Mouse (Mus musculus) gastrocnemius, postnatal 10 days (tissue): ENCODE measurements around the gene Myo10. TPM values are rescaled to one million over a fixed set of nuclear protein-coding genes. Genes with fewer than 3 reads are reported as not detected.

ENCODE experiments used
- DNase-seq: peaks from one replicate; pipeline ENCODE4 v3.0.0; 2021; ENCODE audit warnings: mixed read lengths
- total RNA-seq, 2 experiments: library from RNA; stranded (reverse); gene quantifications; 2 replicates each; pipeline ENCODE4 v1.2.3; 2021

Gene Myo10
- total RNA-seq, 2 experiments from 2014 or later, result 63.8 to 70.8 TPM

GRCm38 (mm10) chr15:25762306-25762705 is 140.0 kb downstream of the Myo10 start:
- DNase-seq, result peak; percentile 51

GRCm38 (mm10) chr15:25763106-25763505 is 140.8 kb downstream of the Myo10 start:
- DNase-seq, result no peak

- DNase-seq, result no peak
Observed at GRCm38 (mm10) chr15:25764653-25765352, 142.5 kb downstream of the Myo10 start.

- no peak for DNase-seq
Observed at GRCm38 (mm10) chr15:25767777-25768176, 145.5 kb downstream of the Myo10 start.

- DNase-seq, result no peak
Observed at GRCm38 (mm10) chr15:25769524-25770255, 147.4 kb downstream of the Myo10 start.

- no peak for DNase-seq
Observed at GRCm38 (mm10) chr15:25771782-25772181, 149.5 kb downstream of the Myo10 start.

GRCm38 (mm10) chr15:25773711-25774513 is 151.6 kb downstream of the Myo10 start:
- DNase-seq, result peak; percentile 50

- no peak for DNase-seq
Observed at GRCm38 (mm10) chr15:25778937-25779336, 156.6 kb downstream of the Myo10 start.

GRCm38 (mm10) chr15:25779522-25780191 is 157.3 kb downstream of the Myo10 start:
- no peak for DNase-seq

GRCm38 (mm10) chr15:25781053-25781452 is 158.7 kb downstream of the Myo10 start:
- no peak for DNase-seq

- DNase-seq, result no peak
Observed at GRCm38 (mm10) chr15:25785456-25786390, 163.4 kb downstream of the Myo10 start.

- no peak for DNase-seq
Observed at GRCm38 (mm10) chr15:25787406-25787805, 165.1 kb downstream of the Myo10 start.

GRCm38 (mm10) chr15:25787965-25788364 is 165.6 kb downstream of the Myo10 start:
- no peak for DNase-seq

- DNase-seq, result no peak
Observed at GRCm38 (mm10) chr15:25788565-25788964, 166.2 kb downstream of the Myo10 start.

- DNase-seq, result no peak
Observed at GRCm38 (mm10) chr15:25789241-25789640, 166.9 kb downstream of the Myo10 start.

GRCm38 (mm10) chr15:25791660-25792353 is 169.5 kb downstream of the Myo10 start:
- DNase-seq, result no peak

- DNase-seq, result no peak
Observed at GRCm38 (mm10) chr15:25794123-25794522, 171.8 kb downstream of the Myo10 start.

GRCm38 (mm10) chr15:25795496-25795895 is 173.2 kb downstream of the Myo10 start:
- no peak for DNase-seq

GRCm38 (mm10) chr15:25796353-25796752 is 174.0 kb downstream of the Myo10 start:
- DNase-seq, result no peak

- DNase-seq, result no peak
Observed at GRCm38 (mm10) chr15:25797179-25797578, 174.9 kb downstream of the Myo10 start.
